Mouse (Mus musculus): ENCODE results near the gene Olfml2a. TPM values are rescaled to one million over a fixed set of nuclear protein-coding genes. Genes with fewer than 3 reads are reported as not detected.
A peak's percentile ranks its signal among the peaks of the same experiment; 100 is the strongest.

The Olfml2a gene
- polyA plus RNA-seq, 1 experiment from 2014 or later: 2.1 TPM

DNA sequence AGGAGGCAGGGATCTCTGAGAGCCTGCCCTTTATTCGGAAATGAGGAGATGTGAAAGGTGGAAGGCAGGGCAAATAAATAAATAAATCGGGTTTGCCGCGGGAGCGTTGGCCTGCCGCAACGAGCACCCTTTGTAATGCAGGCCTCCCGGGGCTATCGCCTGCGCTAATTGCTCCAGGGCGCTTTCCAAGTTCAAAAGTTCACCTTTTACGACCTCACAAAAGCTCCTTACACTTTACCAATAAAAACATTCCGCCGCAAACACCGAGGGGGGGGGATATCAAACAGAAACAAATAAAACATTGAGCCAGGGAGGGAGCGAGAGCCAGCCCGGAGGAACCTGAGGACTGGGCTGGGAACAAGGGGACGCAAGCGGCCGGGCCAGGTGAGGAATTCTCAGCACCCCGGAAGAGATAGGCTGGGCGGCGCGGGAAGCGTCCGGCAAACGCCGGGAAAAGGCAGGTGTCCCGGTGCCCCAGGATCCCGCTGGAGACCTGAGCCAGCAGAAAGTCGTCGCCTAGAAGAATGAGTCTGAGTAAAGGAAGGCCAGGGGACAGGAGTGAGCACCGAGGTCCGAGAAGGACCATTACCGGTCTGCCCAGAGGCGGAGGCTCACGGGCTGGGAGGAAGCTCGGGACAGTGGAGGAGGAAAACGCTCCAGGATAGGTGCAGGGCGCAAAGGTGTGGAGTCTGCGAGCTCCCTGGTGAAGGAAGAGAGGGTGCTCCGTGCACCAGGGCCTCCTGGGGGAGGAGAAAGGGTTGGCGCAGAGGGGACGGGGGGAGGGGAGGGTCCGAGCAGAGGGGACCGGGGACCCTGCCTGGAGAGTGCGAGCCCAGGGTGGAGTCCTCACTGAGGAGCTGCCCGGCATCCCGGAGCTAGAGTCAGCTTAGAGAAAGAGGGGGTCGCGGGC is 6.4 kb upstream of the Olfml2a start:
- Histone ChIP-seq H3K36me3 (no peaks in the 10 kb centered on the region), H3K27ac (peak overlapping the region; percentile 91), H3K4me3 (peak overlapping the region; percentile 93), H3K9me3 (no peaks in the 10 kb centered on the region), H3K27me3 (ENCODE audit: insufficient read depth, poor library complexity, severe bottlenecking) (peaks cover 8% of the 10 kb centered on the region), H3K4me1 (replicated peaks) (peaks cover 40% of the 10 kb centered on the region)
- WGBS: under 1% methylated on average over 51 of the region's 51 CpGs
- DNase-seq (ENCODE audit: low spot score): peak; percentile 63

DNA sequence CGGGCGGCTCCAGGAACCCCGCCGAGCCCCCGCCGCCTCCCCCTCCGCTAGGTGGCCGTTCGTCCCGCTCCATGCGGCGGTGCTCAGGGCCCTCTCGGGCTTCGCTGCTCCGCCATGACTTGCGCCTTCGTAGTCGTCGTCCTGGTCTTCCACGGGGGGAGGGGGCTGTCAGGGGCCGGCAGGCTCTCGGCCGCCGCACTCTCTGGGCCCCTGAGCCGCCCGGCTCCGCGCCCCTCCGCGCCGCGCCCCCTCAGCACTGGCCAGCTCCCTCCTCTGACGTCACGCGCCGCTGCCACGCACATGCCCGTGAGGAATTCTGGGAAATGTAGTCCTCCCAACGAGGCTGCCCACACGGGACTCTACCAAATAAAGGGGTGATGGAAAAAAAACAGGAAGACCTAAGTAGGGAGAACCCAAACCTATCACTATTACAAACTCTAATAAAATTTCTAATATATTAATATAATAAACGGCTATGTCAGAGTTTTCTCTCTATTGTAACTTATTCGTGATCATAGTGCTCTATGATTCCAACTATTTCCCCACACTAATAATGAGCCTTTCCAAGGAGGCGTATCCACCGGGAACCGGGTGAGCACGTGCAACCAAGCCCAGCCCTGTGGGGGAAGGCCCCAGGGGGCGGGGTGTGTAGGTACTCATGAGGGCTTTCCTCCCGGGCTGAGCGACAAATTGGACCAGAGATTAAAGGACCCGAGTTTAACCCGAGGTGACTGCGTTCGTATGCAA is 5.5 kb upstream of the Olfml2a start:
- Histone ChIP-seq H3K36me3 (no peaks in the 10 kb centered on the region), H3K4me1 (replicated peaks) (peaks cover 45% of the 10 kb centered on the region), H3K9me3 (no peaks in the 10 kb centered on the region), H3K27me3 (ENCODE audit: insufficient read depth, poor library complexity, severe bottlenecking) (peaks cover 13% of the 10 kb centered on the region), H3K27ac (peak overlapping the region; percentile 91), H3K4me3 (peak overlapping the region; percentile 93)
- peak; percentile 92 for DNase-seq (ENCODE audit: low spot score)
- 1% methylated on average over 52 of the region's 53 CpGs for WGBS

DNA sequence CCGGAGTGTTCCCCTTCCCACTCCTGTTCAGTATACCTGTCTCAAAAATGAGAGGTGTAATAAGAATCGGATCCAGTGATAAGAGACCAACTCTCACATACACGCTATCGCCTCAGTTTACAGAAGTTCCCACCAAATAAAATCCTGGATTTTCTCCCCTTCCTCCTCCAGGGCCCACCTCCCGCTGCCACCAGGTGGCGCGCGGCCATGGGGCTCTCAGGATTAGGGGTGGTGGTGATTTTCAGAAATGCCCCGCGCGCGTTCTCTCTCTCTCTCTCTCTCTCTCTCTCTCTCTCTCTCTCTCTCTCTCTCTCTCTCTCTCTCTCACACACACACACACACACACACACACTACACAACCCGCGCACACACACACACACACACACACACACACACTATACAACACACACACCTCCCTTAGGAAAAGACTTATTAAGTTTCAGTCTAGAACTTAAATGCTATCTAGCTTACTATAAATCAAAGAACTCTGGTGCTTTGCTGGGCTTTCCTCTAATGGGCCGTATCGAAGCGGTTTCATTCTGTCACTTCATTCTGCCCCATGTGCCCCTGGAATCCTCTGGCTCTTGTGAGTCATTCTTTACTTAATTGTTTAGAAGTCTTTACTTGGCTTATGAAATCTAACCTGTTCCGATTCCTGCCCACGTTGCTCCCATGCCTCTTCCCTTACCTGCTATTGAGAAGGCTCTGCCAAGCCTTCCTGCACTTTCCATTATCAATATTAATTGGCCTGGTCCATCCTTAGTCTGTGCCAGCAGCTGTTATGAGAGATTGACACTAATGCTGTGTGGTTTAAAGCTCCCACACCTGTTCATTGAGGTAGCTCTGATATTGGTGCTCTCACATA is 4.4 kb upstream of the Olfml2a start, which contains the start of gene Nr6a1:
Gene Nr6a1 (minus strand): TSS at position 574 of the 865 bp plus-strand sequence.
- Histone ChIP-seq H3K4me1 (replicated peaks) (peaks cover 48% of the 10 kb centered on the region), H3K27ac (peak within 1 kb of the TSS; percentile 91), H3K36me3 (no peaks in the 10 kb centered on the region), H3K27me3 (ENCODE audit: insufficient read depth, poor library complexity, severe bottlenecking) (peaks cover 13% of the 10 kb centered on the region), H3K4me3 (peak within 1 kb of the TSS; percentile 93), H3K9me3 (no peaks in the 10 kb centered on the region)
- WGBS: 12% methylated on average over 19 of the region's 19 CpGs
- peak; percentile 82 for DNase-seq (ENCODE audit: low spot score)

DNA sequence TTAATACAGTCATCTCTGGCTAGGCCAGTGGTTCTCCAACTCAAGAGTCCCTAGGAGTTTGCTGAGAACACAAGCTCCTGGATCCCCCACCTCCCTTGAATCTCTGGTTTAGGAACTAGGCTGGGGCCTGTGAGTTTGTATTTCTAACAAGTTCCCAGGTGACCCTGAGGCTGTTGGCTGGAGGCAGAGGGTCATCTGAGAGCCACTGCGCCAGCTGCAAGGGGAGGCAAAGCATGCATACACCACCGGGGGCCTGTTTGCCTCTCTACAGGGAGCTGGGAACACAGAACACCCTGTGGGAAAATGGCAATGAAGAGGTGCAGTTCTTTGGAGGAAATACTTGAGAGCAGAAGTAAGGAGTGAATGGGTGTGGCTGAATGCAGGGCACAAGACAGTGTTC is 1.5 kb upstream of the Olfml2a start:
- Histone ChIP-seq H3K36me3 (no peaks in the 10 kb centered on the region), H3K9me3 (no peaks in the 10 kb centered on the region), H3K4me3 (no peak overlapping the region), H3K4me1 (replicated peaks) (peaks cover 42% of the 10 kb centered on the region), H3K27me3 (ENCODE audit: insufficient read depth, poor library complexity, severe bottlenecking) (peaks cover 9% of the 10 kb centered on the region), H3K27ac (no peak overlapping the region)
- DNase-seq (ENCODE audit: low spot score): no peak
- WGBS: 44% methylated on average over 2 of the region's 2 CpGs

DNA sequence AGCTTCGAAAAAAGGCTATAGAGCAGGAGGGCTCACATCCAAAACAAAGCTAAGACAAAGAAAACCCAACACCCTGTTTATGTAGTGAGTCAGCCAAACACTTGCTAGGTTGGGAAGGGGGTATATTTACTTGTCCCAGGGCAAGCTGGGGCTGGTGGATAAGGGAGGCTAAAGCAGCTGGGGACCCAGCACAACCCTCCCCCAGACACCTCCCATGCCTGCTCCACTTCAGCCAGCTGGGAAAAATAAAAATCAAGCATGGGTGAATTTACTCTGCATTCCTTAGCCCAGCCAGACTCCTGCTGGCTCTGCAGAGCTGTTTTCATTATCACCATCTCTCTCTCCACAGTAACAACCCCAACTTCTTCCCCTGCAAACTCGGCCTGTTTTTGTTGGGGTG is 2.2 kb downstream of the Olfml2a start:
- DNase-seq (ENCODE audit: low spot score): peak; percentile 27
- no peaks in the 10 kb centered on the region for H3K36me3 ChIP-seq
- no peak overlapping the region for H3K4me3 ChIP-seq
- H3K27ac ChIP-seq: peak overlapping the region; percentile 50
- H3K9me3 ChIP-seq: no peaks in the 10 kb centered on the region
- H3K4me1 ChIP-seq (replicated peaks): peaks cover 33% of the 10 kb centered on the region
- peaks cover 9% of the 10 kb centered on the region for H3K27me3 ChIP-seq (ENCODE audit: insufficient read depth, poor library complexity, severe bottlenecking)
- WGBS: 19% methylated on average over 2 of the region's 2 CpGs

DNA sequence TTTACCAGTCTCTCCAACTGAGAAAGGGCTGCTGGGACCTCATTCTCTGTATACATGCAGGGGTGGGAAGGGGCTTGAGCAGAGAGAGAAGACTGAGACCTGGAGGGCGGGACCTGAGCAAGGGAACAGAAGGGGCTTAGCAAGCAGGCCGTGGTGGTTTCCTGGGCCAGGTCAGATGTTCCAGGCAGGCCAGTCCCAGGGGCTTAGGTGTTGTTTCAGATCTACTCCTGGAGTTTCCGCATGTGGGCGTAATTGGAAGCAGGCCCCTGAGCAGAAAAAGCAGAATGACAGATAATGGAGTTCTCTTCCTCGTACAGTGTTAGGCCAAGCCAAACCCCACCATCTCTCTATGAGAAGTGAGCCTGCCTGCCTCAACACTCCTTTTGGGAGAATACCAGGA is 3.2 kb downstream of the Olfml2a start:
- DNase-seq (ENCODE audit: low spot score): no peak
- WGBS: 42% methylated on average over 5 of the region's 5 CpGs
- H3K27me3 ChIP-seq (ENCODE audit: insufficient read depth, poor library complexity, severe bottlenecking): peaks cover 9% of the 10 kb centered on the region
- no peaks in the 10 kb centered on the region for H3K9me3 ChIP-seq
- no peaks in the 10 kb centered on the region for H3K36me3 ChIP-seq
- H3K4me1 ChIP-seq (replicated peaks): peaks cover 33% of the 10 kb centered on the region
- H3K27ac ChIP-seq: peak overlapping the region; percentile 73
- no peak overlapping the region for H3K4me3 ChIP-seq

DNA sequence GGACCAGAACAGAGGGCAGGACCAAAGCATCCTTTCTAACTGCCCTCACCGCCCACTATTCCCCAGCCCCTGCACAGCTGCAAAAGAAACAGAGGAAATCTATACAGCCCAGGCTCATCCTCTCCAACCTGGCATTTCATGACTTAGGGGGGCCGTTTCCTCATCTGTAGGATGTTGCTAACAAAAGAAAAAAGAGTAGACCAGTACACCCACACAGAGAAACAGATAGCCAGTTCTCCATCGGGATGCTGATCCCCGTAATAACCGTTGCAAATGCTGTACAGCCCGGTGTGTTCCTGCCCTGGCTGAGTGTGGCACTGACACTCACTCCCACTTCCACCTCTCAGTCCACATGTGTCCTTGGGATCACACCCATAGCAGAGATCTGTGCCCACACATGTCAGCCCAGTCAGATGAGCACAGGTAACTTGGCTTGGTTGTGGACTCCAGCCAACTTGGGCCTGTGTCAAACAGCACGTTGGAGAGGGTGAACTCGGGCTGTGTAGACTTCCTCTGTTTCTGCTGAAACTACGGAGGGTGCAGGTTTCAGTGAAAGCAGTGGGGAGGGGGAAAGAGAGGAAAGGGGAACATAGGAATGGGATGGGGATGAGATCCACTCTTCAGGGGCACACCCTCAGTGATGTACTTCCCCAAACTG is 5.1 kb downstream of the Olfml2a start:
- Histone ChIP-seq H3K4me1 (replicated peaks) (peaks cover 23% of the 10 kb centered on the region), H3K4me3 (no peak overlapping the region), H3K27me3 (ENCODE audit: insufficient read depth, poor library complexity, severe bottlenecking) (no peaks in the 10 kb centered on the region), H3K36me3 (no peaks in the 10 kb centered on the region), H3K27ac (no peak overlapping the region), H3K9me3 (no peaks in the 10 kb centered on the region)
- no peak for DNase-seq (ENCODE audit: low spot score)
- 79% methylated on average over 9 of the region's 9 CpGs for WGBS

DNA sequence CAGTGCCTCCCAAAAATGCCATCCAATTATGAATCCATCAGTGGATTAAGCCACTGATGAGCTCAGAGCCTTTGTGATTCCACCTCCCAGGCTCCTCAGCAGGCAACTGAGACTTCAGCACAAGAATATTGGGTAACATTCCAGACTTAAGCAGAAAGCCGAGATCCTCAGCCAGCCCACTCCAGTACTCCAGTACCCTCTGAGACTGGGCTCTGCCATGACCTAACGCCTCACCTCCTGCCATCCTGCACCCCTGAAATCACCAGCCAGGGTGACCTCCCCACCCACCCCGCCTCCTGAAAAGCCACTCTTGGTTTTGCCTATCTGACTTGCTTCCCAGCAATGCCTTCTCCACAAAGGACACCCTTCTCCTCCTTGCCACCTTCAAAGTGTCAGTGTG is 5.6 kb downstream of the Olfml2a start:
- no peaks in the 10 kb centered on the region for H3K36me3 ChIP-seq
- peaks cover 17% of the 10 kb centered on the region for H3K4me1 ChIP-seq (replicated peaks)
- H3K27me3 ChIP-seq (ENCODE audit: insufficient read depth, poor library complexity, severe bottlenecking): no peaks in the 10 kb centered on the region
- H3K9me3 ChIP-seq: no peaks in the 10 kb centered on the region
- WGBS: 79% methylated on average over 3 of the region's 3 CpGs
- no peak overlapping the region for H3K27ac ChIP-seq
- no peak for DNase-seq (ENCODE audit: low spot score)
- H3K4me3 ChIP-seq: no peak overlapping the region

DNA sequence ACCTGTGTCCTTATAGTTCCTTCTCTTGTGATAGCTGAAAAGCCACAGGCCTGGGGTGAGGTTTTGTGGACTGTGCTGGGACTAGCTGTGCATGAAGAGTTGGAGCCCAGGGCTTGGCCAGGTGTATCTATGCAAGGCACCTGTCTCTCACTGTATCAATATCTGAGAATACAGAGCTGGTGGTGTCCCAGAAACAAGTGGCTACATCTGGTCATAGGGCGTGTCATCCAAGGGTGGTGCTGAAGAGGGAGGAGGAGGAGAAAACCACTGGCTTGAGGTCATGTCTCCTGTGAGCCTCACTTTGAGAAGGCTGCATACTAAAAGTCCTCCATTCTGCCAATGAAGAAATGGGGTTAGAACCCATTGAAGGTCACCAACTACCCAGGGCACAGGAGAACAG is 6.2 kb downstream of the Olfml2a start:
- H3K4me1 ChIP-seq (replicated peaks): peaks cover 16% of the 10 kb centered on the region
- no peaks in the 10 kb centered on the region for H3K36me3 ChIP-seq
- H3K27me3 ChIP-seq (ENCODE audit: insufficient read depth, poor library complexity, severe bottlenecking): no peaks in the 10 kb centered on the region
- no peaks in the 10 kb centered on the region for H3K9me3 ChIP-seq
- DNase-seq (ENCODE audit: low spot score): no peak
- H3K27ac ChIP-seq: no peak overlapping the region
- H3K4me3 ChIP-seq: no peak overlapping the region
- 93% methylated on average over 1 of the region's 1 CpGs for WGBS

DNA sequence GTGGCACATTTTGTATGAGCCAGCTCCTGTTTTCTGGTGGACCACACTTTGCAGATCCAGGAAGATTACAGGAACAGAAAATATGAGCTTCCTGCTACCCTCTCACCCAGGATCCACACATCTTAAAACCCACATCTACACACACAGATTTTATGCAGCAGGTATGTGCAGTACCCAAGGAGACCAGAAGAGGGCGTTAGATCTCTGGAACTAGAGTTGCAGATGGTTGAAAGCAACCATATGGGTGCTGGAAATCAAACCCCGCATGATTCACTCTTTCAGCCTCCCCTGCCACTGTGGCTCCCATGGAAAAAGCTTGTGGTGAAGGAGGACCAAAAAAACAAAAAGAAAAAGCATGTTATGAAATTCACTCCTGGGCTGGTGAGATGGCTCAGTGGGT is 7.3 kb downstream of the Olfml2a start:
- no peak for DNase-seq (ENCODE audit: low spot score)
- no peaks in the 10 kb centered on the region for H3K36me3 ChIP-seq
- H3K9me3 ChIP-seq: no peaks in the 10 kb centered on the region
- H3K4me1 ChIP-seq (replicated peaks): peaks cover 11% of the 10 kb centered on the region
- WGBS: 63% methylated on average over 2 of the region's 2 CpGs
- no peak overlapping the region for H3K4me3 ChIP-seq
- H3K27me3 ChIP-seq (ENCODE audit: insufficient read depth, poor library complexity, severe bottlenecking): no peaks in the 10 kb centered on the region
- H3K27ac ChIP-seq: no peak overlapping the region

DNA sequence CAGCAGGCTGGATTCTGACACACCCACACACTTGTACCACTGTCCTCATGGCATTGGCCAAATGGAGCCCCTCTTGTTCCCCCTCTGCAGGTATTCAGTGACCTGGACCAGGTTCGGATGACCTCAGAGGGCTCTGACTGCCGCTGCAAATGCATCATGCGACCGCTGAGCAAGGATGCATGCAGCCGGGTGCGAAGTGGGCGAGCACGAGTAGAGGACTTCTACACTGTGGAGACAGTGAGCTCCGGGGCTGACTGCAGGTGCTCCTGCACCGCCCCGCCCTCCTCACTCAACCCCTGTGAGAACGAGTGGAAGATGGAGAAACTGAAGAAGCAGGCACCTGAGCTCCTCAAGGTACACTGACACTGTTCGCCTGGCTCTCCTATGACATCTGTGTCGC is 9.6 kb downstream of the Olfml2a start:
- H3K4me3 ChIP-seq: no peak overlapping the region
- no peak overlapping the region for H3K27ac ChIP-seq
- H3K4me1 ChIP-seq (replicated peaks): 0 out of 2 replicates have a peak, but pooled peaks cover 3% of the 10 kb centered on the region
- no peaks in the 10 kb centered on the region for H3K27me3 ChIP-seq (ENCODE audit: insufficient read depth, poor library complexity, severe bottlenecking)
- 87% methylated on average over 14 of the region's 14 CpGs for WGBS
- DNase-seq (ENCODE audit: low spot score): no peak
- H3K36me3 ChIP-seq: no peaks in the 10 kb centered on the region
- no peaks in the 10 kb centered on the region for H3K9me3 ChIP-seq

DNA sequence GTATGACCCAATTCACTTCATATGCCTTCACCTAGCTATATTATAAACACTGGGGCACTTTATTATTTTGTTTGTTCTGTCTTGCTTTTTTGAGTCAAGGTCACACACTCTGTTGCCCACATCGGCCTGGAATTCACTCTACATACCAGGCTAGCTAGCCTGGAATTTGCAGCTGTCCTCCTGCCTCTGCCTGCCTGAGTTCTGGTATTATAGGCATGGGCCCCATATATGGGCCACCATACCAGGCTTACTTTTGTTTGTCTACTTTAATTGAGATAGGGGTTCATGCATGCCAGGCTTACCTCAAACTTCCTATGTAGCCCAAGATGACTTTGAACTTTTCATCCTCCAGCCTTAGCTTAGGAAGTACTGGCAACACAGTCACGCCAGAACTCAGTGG is 10.1 kb downstream of the Olfml2a start:
- 83% methylated on average over 2 of the region's 2 CpGs for WGBS
- H3K36me3 ChIP-seq: no peaks in the 10 kb centered on the region
- no peak overlapping the region for H3K27ac ChIP-seq
- H3K27me3 ChIP-seq (ENCODE audit: insufficient read depth, poor library complexity, severe bottlenecking): no peaks in the 10 kb centered on the region
- no peak for DNase-seq (ENCODE audit: low spot score)
- H3K4me1 ChIP-seq (replicated peaks): 0 out of 2 replicates have a peak, but pooled peaks cover 3% of the 10 kb centered on the region
- H3K9me3 ChIP-seq: no peaks in the 10 kb centered on the region
- no peak overlapping the region for H3K4me3 ChIP-seq
